Mouse (Mus musculus) frontal cortex, postnatal 10 days (tissue): ENCODE measurements around the gene Tnrc6b.

Experiments used
- DNase-seq, 2 experiments: peaks; one replicate each; pipeline ENCODE4 v3.0.0; 2022; ENCODE audit warnings: low spot score in 2 of 2, mixed read lengths in 1 of 2

Gene Tnrc6b

GRCm38 (mm10) chr15:80736553-80736952 lies 25.4 kb downstream of the Tnrc6b start:
- no peak for DNase-seq

- no peak for DNase-seq
These were observed 27.1 kb downstream of the Tnrc6b start for GRCm38 (mm10) chr15:80738244-80738643.

GRCm38 (mm10) chr15:80739972-80740371 lies 28.9 kb downstream of the Tnrc6b start:
- DNase-seq = no peak

- no peak for DNase-seq
These were observed 30.7 kb downstream of the Tnrc6b start for GRCm38 (mm10) chr15:80741836-80742235.

GRCm38 (mm10) chr15:80742991-80743474 lies 31.9 kb downstream of the Tnrc6b start:
- DNase-seq = no peak

GRCm38 (mm10) chr15:80743606-80744005 lies 32.5 kb downstream of the Tnrc6b start:
- no peak for DNase-seq

- no peak for DNase-seq
These were observed 33.7 kb downstream of the Tnrc6b start for GRCm38 (mm10) chr15:80744667-80745422.

- DNase-seq = no peak
These were observed 37.9 kb downstream of the Tnrc6b start for GRCm38 (mm10) chr15:80748979-80749378.

GRCm38 (mm10) chr15:80753351-80753750 lies 42.2 kb downstream of the Tnrc6b start:
- DNase-seq = no peak

- no peak for DNase-seq
These were observed 43.0 kb downstream of the Tnrc6b start for GRCm38 (mm10) chr15:80754103-80754502.

- DNase-seq = no peak
These were observed 48.3 kb downstream of the Tnrc6b start for GRCm38 (mm10) chr15:80759451-80759850.

- DNase-seq = no peak
These were observed 49.4 kb downstream of the Tnrc6b start for GRCm38 (mm10) chr15:80760504-80760903.

GRCm38 (mm10) chr15:80760935-80761334 lies 49.8 kb downstream of the Tnrc6b start:
- DNase-seq = no peak

- no peak for DNase-seq
These were observed 51.5 kb downstream of the Tnrc6b start for GRCm38 (mm10) chr15:80762621-80763020.

GRCm38 (mm10) chr15:80764666-80765065 lies 53.6 kb downstream of the Tnrc6b start:
- no peak for DNase-seq

GRCm38 (mm10) chr15:80765381-80765780 lies 54.3 kb downstream of the Tnrc6b start:
- no peak for DNase-seq

GRCm38 (mm10) chr15:80768216-80768615 lies 57.1 kb downstream of the Tnrc6b start:
- no peak for DNase-seq

GRCm38 (mm10) chr15:80771926-80772441 lies 60.9 kb downstream of the Tnrc6b start:
- no peak for DNase-seq

- DNase-seq = no peak
These were observed 63.6 kb downstream of the Tnrc6b start for GRCm38 (mm10) chr15:80774666-80775065.

GRCm38 (mm10) chr15:80779006-80779405 lies 67.9 kb downstream of the Tnrc6b start:
- no peak for DNase-seq

- DNase-seq = no peak
These were observed 69.1 kb downstream of the Tnrc6b start for GRCm38 (mm10) chr15:80780154-80780751.

- no peak for DNase-seq
These were observed 70.2 kb downstream of the Tnrc6b start for GRCm38 (mm10) chr15:80781218-80781806.

GRCm38 (mm10) chr15:80784553-80784971 lies 73.4 kb downstream of the Tnrc6b start:
- no peak for DNase-seq
